Mouse (Mus musculus) thymus, postnatal 0 days (tissue): Measurements from ENCODE around the gene Olfr301. TPM values are rescaled to one million over a fixed set of nuclear protein-coding genes. Genes with fewer than 3 reads are reported as not detected.

Experiments used
- DNase-seq: peaks from one replicate; pipeline ENCODE4 v3.0.0-alpha.2; 2015; ENCODE audit warnings: low spot score
- polyA plus RNA-seq: library from polyadenylated mRNA; unstranded; fragments of >200 nt; fragmentation: Nextera tagmentation; extraction: Ambion mirVana; gene quantifications from 2 replicates; pipeline ENCODE4 v1.2.1, GENCODE M21; 2015

Olfr301 gene
- not detected in 2 replicates for polyA plus RNA-seq

GRCm38 (mm10) chr7:86403546-86403945, at the start of gene Olfr301:
TSS of gene Olfr301 (plus strand) at chr7:86403846.
- DNase-seq: no peak

- no peak for DNase-seq
Observed at GRCm38 (mm10) chr7:86366828-86367227, 36.8 kb upstream of the Olfr301 start, which contains the start of gene Olfr305. TSS of gene Olfr305 (minus strand) at chr7:86366928.

- no peak for DNase-seq
Observed at GRCm38 (mm10) chr7:86385769-86386168, 17.9 kb upstream of the Olfr301 start.

GRCm38 (mm10) chr7:86386558-86386957, 17.1 kb upstream of the Olfr301 start, which contains the start of gene Olfr304:
TSS of gene Olfr304 (minus strand) at chr7:86386658.
- DNase-seq: no peak

GRCm38 (mm10) chr7:86397689-86398088, 6.0 kb upstream of the Olfr301 start, which contains the start of gene Olfr303:
TSS of gene Olfr303 (minus strand) at chr7:86397789.
- no peak for DNase-seq

- DNase-seq: no peak
Observed at GRCm38 (mm10) chr7:86459621-86460020, 56.0 kb downstream of the Olfr301 start, which contains the start of gene Olfr299. TSS of gene Olfr299 (plus strand) at chr7:86459921.

Other genes starting within 250 kb of the Olfr301 start
- not detected in 2 replicates for gene Vmn2r75, start 232.1 kb upstream of the Olfr301 start, polyA plus RNA-seq
- not detected in 2 replicates for gene Vmn2r76, start 157.5 kb upstream of the Olfr301 start, polyA plus RNA-seq
- not detected in 2 replicates for gene Olfr310, start 126.7 kb upstream of the Olfr301 start, polyA plus RNA-seq
- not detected in 2 replicates for gene Olfr309, start 90.1 kb upstream of the Olfr301 start, polyA plus RNA-seq
- not detected in 2 replicates for gene Olfr308, start 78.2 kb upstream of the Olfr301 start, polyA plus RNA-seq
- not detected in 2 replicates for gene Olfr307, start 66.3 kb upstream of the Olfr301 start, polyA plus RNA-seq
- gene Olfr305, start 36.9 kb upstream of the Olfr301 start, polyA plus RNA-seq: not detected in 2 replicates
- gene Olfr304, start 17.2 kb upstream of the Olfr301 start, polyA plus RNA-seq: not detected in 2 replicates
- gene Olfr303, start 6.1 kb upstream of the Olfr301 start, polyA plus RNA-seq: not detected in 2 replicates
- not detected in 2 replicates for gene Olfr299, start 56.1 kb downstream of the Olfr301 start, polyA plus RNA-seq
- not detected in 2 replicates for gene Olfr298, start 88.6 kb downstream of the Olfr301 start, polyA plus RNA-seq
- gene Olfr297, start 116.1 kb downstream of the Olfr301 start, polyA plus RNA-seq: not detected in 2 replicates
- not detected in 2 replicates for gene Olfr295, start 180.0 kb downstream of the Olfr301 start, polyA plus RNA-seq
- gene Olfr294, start 212.8 kb downstream of the Olfr301 start, polyA plus RNA-seq: not detected in 2 replicates
- not detected in 2 replicates for gene Olfr293, start 245.2 kb downstream of the Olfr301 start, polyA plus RNA-seq